Mouse (Mus musculus): Measurements from ENCODE around the gene Gm26620. TPM values are rescaled to one million over a fixed set of nuclear protein-coding genes. Genes with fewer than 3 reads are reported as not detected.

Gm26620 gene
- total and polyA plus RNA-seq, 2 experiments from 2014 or later = 1.4 to 4.3 TPM

DNA sequence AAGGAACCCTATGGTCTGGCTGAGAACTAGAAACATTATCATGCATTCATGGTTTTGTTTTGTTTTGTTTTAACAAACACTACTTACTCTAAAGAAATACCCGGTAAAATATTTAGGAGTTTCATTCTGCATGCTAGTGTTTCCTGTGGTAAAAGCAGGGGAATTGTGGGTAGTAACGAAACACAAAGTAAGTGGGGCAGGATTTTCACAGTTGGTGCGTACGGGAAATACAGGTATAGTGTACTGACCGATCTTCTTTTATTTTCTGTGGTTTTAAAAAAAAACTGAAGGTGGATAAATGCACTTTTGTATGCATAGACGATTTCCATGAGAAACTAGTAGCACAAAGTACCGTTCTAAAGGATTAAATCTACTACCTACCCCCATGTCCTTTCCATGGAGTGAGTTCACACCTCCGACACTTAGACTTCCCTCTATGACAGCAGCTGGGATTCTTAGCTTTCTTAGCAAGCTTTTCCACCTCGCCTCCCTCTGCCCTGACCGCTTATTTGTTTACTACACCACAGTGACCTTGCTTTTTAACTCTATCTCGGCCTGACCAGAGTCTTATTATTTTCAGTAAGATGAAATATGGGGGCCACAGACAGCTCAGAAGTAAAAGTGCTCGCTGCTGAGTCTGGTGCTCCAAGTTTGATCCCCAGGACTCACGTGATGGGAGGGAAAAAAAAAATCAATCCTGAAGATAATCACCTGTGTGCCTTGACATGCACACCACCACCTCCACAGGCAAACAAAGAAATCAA, 23.0 kb upstream of the Gm26620 start:
- Histone ChIP-seq H3K27me3 (ENCODE audit: control insufficient read depth, insufficient read depth, low read length) (no peaks in the 10 kb centered on the region), H3K36me3 (replicated peaks; ENCODE audit: control insufficient read depth, insufficient read depth, low read length) (no peaks in the 10 kb centered on the region), H3K4me2 (ENCODE audit: low read depth, low read length) (no peak overlapping the region), H3K9ac (replicated peaks; ENCODE audit: low read depth, low read length) (no peak overlapping the region), H3K9me3 (replicated peaks; ENCODE audit: control insufficient read depth, low read length) (no peaks in the 10 kb centered on the region), H3K27ac (ENCODE audit: low read depth) (no peak overlapping the region), H3K4me3 (ENCODE audit: low read depth, low read length) (no peak overlapping the region), H3K4me1 (ENCODE audit: control insufficient read depth, insufficient read depth) (peaks cover 17% of the 10 kb centered on the region)
- ATAC-seq (ENCODE audit: insufficient read depth, low read depth) (no peak), DNase-seq (ENCODE audit: low spot score) (no peak)
- 69% methylated on average over 13 of the region's 13 CpGs for WGBS
- no peak for TF ChIP-seq CTCF (IDR thresholded peaks at IDR 0.05; ENCODE audit: low read depth)
- TF ChIP-seq EP300 (IDR thresholded peaks at IDR 0.05; ENCODE audit: low read depth) = no peak

DNA sequence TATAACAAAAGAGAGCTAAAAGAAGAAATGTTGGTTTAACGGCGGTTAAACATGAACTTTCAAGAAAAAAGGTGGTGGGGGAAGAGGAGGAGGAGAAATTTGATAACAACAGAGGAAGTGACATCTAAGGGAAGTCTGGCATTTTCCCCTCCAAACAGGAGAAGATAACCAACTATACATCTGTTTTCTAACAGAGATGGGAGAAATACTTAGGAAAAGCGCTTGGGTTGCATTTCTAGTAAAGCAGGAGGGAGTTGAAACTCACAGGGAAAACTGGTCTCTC, 22.5 kb upstream of the Gm26620 start:
- no peaks in the 10 kb centered on the region for H3K27me3 ChIP-seq (ENCODE audit: control insufficient read depth, insufficient read depth, low read length)
- no peak overlapping the region for H3K27ac ChIP-seq (ENCODE audit: low read depth)
- TF ChIP-seq CTCF (IDR thresholded peaks at IDR 0.05; ENCODE audit: low read depth) = no peak
- TF ChIP-seq EP300 (IDR thresholded peaks at IDR 0.05; ENCODE audit: low read depth) = no peak
- H3K4me3 ChIP-seq (ENCODE audit: low read depth, low read length) = no peak overlapping the region
- H3K9ac ChIP-seq (replicated peaks; ENCODE audit: low read depth, low read length) = no peak overlapping the region
- no peak overlapping the region for H3K4me2 ChIP-seq (ENCODE audit: low read depth, low read length)
- 45% methylated on average over 3 of the region's 3 CpGs for WGBS
- no peaks in the 10 kb centered on the region for H3K36me3 ChIP-seq (replicated peaks; ENCODE audit: control insufficient read depth, insufficient read depth, low read length)
- DNase-seq (ENCODE audit: low spot score) (no peak), ATAC-seq (ENCODE audit: insufficient read depth, low read depth) (no peak)
- H3K9me3 ChIP-seq (replicated peaks; ENCODE audit: control insufficient read depth, low read length) = no peaks in the 10 kb centered on the region
- peaks cover 20% of the 10 kb centered on the region for H3K4me1 ChIP-seq (ENCODE audit: control insufficient read depth, insufficient read depth)

- Histone ChIP-seq H3K9ac (replicated peaks; ENCODE audit: low read depth, low read length) (no peak overlapping the region), H3K36me3 (replicated peaks; ENCODE audit: control insufficient read depth, insufficient read depth, low read length) (no peaks in the 10 kb centered on the region), H3K27me3 (ENCODE audit: control insufficient read depth, insufficient read depth, low read length) (no peaks in the 10 kb centered on the region), H3K9me3 (replicated peaks; ENCODE audit: control insufficient read depth, low read length) (no peaks in the 10 kb centered on the region), H3K4me2 (ENCODE audit: low read depth, low read length) (no peak overlapping the region), H3K4me1 (ENCODE audit: control insufficient read depth, insufficient read depth) (peaks cover 20% of the 10 kb centered on the region), H3K27ac (ENCODE audit: low read depth) (no peak overlapping the region), H3K4me3 (ENCODE audit: low read depth, low read length) (no peak overlapping the region)
- WGBS = 48% methylated on average over 4 of the region's 4 CpGs
- no peak for ATAC-seq (ENCODE audit: insufficient read depth, low read depth)
- no peak for TF ChIP-seq CTCF (IDR thresholded peaks at IDR 0.05; ENCODE audit: low read depth)
- TF ChIP-seq EP300 (IDR thresholded peaks at IDR 0.05; ENCODE audit: low read depth) = no peak
- DNase-seq (ENCODE audit: low spot score) = no peak
These were observed 21.8 kb upstream of the Gm26620 start for GRCm38 (mm10) chr1:170863033-170863432.

GRCm38 (mm10) chr1:170864234-170864633, 20.6 kb upstream of the Gm26620 start:
- no peak for DNase-seq (ENCODE audit: low spot score)
- Histone ChIP-seq H3K9ac (replicated peaks; ENCODE audit: low read depth, low read length) (no peak overlapping the region), H3K36me3 (replicated peaks; ENCODE audit: control insufficient read depth, insufficient read depth, low read length) (no peaks in the 10 kb centered on the region), H3K9me3 (replicated peaks; ENCODE audit: control insufficient read depth, low read length) (no peaks in the 10 kb centered on the region), H3K4me2 (ENCODE audit: low read depth, low read length) (no peak overlapping the region), H3K4me1 (ENCODE audit: control insufficient read depth, insufficient read depth) (peaks cover 20% of the 10 kb centered on the region), H3K27ac (ENCODE audit: low read depth) (no peak overlapping the region), H3K27me3 (ENCODE audit: control insufficient read depth, insufficient read depth, low read length) (no peaks in the 10 kb centered on the region), H3K4me3 (ENCODE audit: low read depth, low read length) (no peak overlapping the region)
- ATAC-seq (ENCODE audit: insufficient read depth, low read depth) = no peak
- TF ChIP-seq EP300 (IDR thresholded peaks at IDR 0.05; ENCODE audit: low read depth) (no peak), CTCF (IDR thresholded peaks at IDR 0.05; ENCODE audit: low read depth) (no peak)

DNA sequence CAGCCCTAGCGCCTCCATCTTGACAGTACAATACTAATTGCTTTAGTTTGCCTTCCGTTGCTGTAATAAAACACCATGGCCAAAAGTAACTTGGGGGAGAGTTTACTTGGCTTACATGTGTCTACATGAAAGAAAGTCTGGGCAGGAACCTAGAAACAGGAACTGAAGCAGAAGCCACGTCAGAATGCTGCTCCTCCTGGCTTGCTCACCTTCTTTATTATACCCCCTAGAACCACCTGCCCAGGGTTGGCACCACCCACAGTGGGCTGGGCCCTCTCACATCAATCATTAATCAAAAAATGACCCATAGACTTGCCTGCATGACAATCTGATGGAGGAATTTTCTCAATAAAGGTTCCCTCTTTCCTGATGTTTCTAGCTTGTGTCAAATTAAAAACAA, 20.1 kb upstream of the Gm26620 start:
- DNase-seq (ENCODE audit: low spot score) (no peak), ATAC-seq (ENCODE audit: insufficient read depth, low read depth) (no peak)
- WGBS = 87% methylated on average over 3 of the region's 3 CpGs
- TF ChIP-seq CTCF (IDR thresholded peaks at IDR 0.05; ENCODE audit: low read depth) (no peak), EP300 (IDR thresholded peaks at IDR 0.05; ENCODE audit: low read depth) (no peak)
- Histone ChIP-seq H3K36me3 (replicated peaks; ENCODE audit: control insufficient read depth, insufficient read depth, low read length) (no peaks in the 10 kb centered on the region), H3K4me1 (ENCODE audit: control insufficient read depth, insufficient read depth) (peaks cover 20% of the 10 kb centered on the region), H3K27me3 (ENCODE audit: control insufficient read depth, insufficient read depth, low read length) (no peaks in the 10 kb centered on the region), H3K9ac (replicated peaks; ENCODE audit: low read depth, low read length) (no peak overlapping the region), H3K9me3 (replicated peaks; ENCODE audit: control insufficient read depth, low read length) (no peaks in the 10 kb centered on the region), H3K4me3 (ENCODE audit: low read depth, low read length) (no peak overlapping the region), H3K27ac (ENCODE audit: low read depth) (no peak overlapping the region), H3K4me2 (ENCODE audit: low read depth, low read length) (no peak overlapping the region)

DNA sequence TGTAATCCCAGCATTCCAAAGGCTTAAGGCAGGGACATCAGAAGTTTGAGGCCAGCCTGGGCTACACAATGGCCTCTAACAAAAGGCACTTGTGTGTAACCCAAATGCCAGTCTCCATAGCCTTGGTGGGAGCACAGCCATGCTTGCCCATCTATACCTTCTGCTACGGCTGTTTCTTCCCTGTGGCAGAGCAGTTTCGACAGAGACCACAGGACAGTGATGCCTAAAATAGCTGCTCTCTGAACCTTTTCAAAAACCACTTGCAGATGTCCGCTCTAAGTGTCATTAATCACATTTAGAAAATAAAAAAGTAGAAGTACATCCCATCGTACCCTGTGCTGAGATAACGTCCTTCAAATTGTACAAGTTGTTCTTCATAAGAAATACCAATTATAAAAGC, 19.5 kb upstream of the Gm26620 start:
- DNase-seq (ENCODE audit: low spot score) = no peak
- Histone ChIP-seq H3K36me3 (replicated peaks; ENCODE audit: control insufficient read depth, insufficient read depth, low read length) (no peaks in the 10 kb centered on the region), H3K4me3 (ENCODE audit: low read depth, low read length) (no peak overlapping the region), H3K4me2 (ENCODE audit: low read depth, low read length) (peak overlapping the region; percentile 6), H3K4me1 (ENCODE audit: control insufficient read depth, insufficient read depth) (peaks cover 20% of the 10 kb centered on the region), H3K9ac (replicated peaks; ENCODE audit: low read depth, low read length) (no peak overlapping the region), H3K9me3 (replicated peaks; ENCODE audit: control insufficient read depth, low read length) (no peaks in the 10 kb centered on the region), H3K27me3 (ENCODE audit: control insufficient read depth, insufficient read depth, low read length) (no peaks in the 10 kb centered on the region), H3K27ac (ENCODE audit: low read depth) (no peak overlapping the region)
- TF ChIP-seq EP300 (IDR thresholded peaks at IDR 0.05; ENCODE audit: low read depth) (no peak), CTCF (IDR thresholded peaks at IDR 0.05; ENCODE audit: low read depth) (no peak)
- 43% methylated on average over 5 of the region's 5 CpGs for WGBS
- ATAC-seq (ENCODE audit: insufficient read depth, low read depth) = no peak
